Mouse (Mus musculus) forebrain, embryonic 15.5 days (tissue): ENCODE results near the gene Oca2. TPM values are rescaled to one million over a fixed set of nuclear protein-coding genes. Genes with fewer than 3 reads are reported as not detected.

Experiments used
- ATAC-seq: fragments of 200-750 bp; cut with Nextera tagmentation; replicated peaks from 2 replicates; pipeline ENCODE4 v1.8.0; 2017; ENCODE audit warnings: mild to moderate bottlenecking, moderate TSS enrichment, moderate library complexity
- H3K27ac ChIP-seq: fragments of 300-500 bp; sonication (generic); replicated peaks from 2 replicates; pipeline ENCODE4 v1.5.1; 2015; ENCODE audit warnings: mild to moderate bottlenecking, inconsistent platforms
- H3K27me3 ChIP-seq: fragments of 300-500 bp; sonication (generic); 2 replicates; pipeline ENCODE4 v1.6.1; 2015; ENCODE audit warnings: inconsistent platforms
- H3K36me3 ChIP-seq: fragments of 300-500 bp; sonication (generic); 2 replicates; pipeline ENCODE4 v1.6.1; 2015; ENCODE audit warnings: mild to moderate bottlenecking, inconsistent platforms
- H3K4me1 ChIP-seq: fragments of 300-500 bp; sonication (generic); 2 replicates; pipeline ENCODE4 v1.6.1; 2015; ENCODE audit warnings: inconsistent platforms
- H3K4me2 ChIP-seq: fragments of 300-500 bp; sonication (generic); replicated peaks from 2 replicates; pipeline ENCODE4 v1.6.1; 2015; ENCODE audit warnings: mild to moderate bottlenecking, inconsistent platforms
- H3K4me3 ChIP-seq: fragments of 300-500 bp; sonication (generic); 2 replicates; pipeline ENCODE4 v1.5.1; 2015; ENCODE audit warnings: mild to moderate bottlenecking, inconsistent platforms
- H3K9ac ChIP-seq: fragments of 300-500 bp; sonication (generic); replicated peaks from 2 replicates; pipeline ENCODE4 v1.6.1; 2015; ENCODE audit warnings: mild to moderate bottlenecking, inconsistent platforms
- H3K9me3 ChIP-seq: fragments of 300-500 bp; sonication (generic); 2 replicates; pipeline ENCODE4 v1.6.1; 2016; ENCODE audit warnings: inconsistent platforms
- WGBS: fragments of 180-500 bp; shearing (Covaris S2); methylation state at CpG from one replicate; pipeline ENCODE4 v1.1.7; 2015; ENCODE audit warnings: mixed read lengths; 5-methylcytosine and 5-hydroxymethylcytosine counted together
- polyA plus RNA-seq: library from polyadenylated mRNA; unstranded; fragments of >200 nt; fragmentation: Nextera tagmentation; extraction: Ambion mirVana; gene quantifications from 2 replicates; pipeline ENCODE4 v1.2.1, GENCODE M21; 2015

Oca2 gene
- polyA plus RNA-seq, 1 experiment from 2014 or later, result 1.0 TPM

GRCm38 (mm10) chr7:56418182-56418836 lies 178.7 kb downstream of the Oca2 start:
- no peak overlapping the region for H3K4me2 ChIP-seq
- no peak overlapping the region for H3K9ac ChIP-seq
- peaks cover 26% of the 10 kb centered on the region for H3K4me1 ChIP-seq
- ATAC-seq, result peak; percentile 62
- WGBS, result 19% methylated on average over 6 of the region's 6 CpGs
- H3K36me3 ChIP-seq, result no peaks in the 10 kb centered on the region
- H3K27ac ChIP-seq, result 0 out of 2 replicates have a peak overlapping the region, but pooled peaks have one; percentile 20
- no peaks in the 10 kb centered on the region for H3K27me3 ChIP-seq
- no peak overlapping the region for H3K4me3 ChIP-seq
- no peaks in the 10 kb centered on the region for H3K9me3 ChIP-seq

GRCm38 (mm10) chr7:56419253-56419844 lies 179.8 kb downstream of the Oca2 start:
- peak; percentile 39 for ATAC-seq
- no peaks in the 10 kb centered on the region for H3K27me3 ChIP-seq
- no peak overlapping the region for H3K4me2 ChIP-seq
- H3K9me3 ChIP-seq, result no peaks in the 10 kb centered on the region
- WGBS, result 15% methylated on average over 5 of the region's 5 CpGs
- H3K36me3 ChIP-seq, result no peaks in the 10 kb centered on the region
- H3K27ac ChIP-seq, result no peak overlapping the region
- H3K4me3 ChIP-seq, result no peak overlapping the region
- H3K9ac ChIP-seq, result no peak overlapping the region
- H3K4me1 ChIP-seq, result peaks cover 26% of the 10 kb centered on the region

- ATAC-seq, result peak; percentile 55
- Histone ChIP-seq H3K9ac (no peak overlapping the region), H3K9me3 (no peaks in the 10 kb centered on the region), H3K27me3 (no peaks in the 10 kb centered on the region), H3K4me3 (no peak overlapping the region), H3K27ac (0 out of 2 replicates have a peak overlapping the region, but pooled peaks have one; percentile 8), H3K36me3 (no peaks in the 10 kb centered on the region), H3K4me2 (no peak overlapping the region), H3K4me1 (peaks cover 26% of the 10 kb centered on the region)
- WGBS, result 62% methylated on average over 2 of the region's 2 CpGs
Measured at GRCm38 (mm10) chr7:56421946-56422345, 182.4 kb downstream of the Oca2 start.

GRCm38 (mm10) chr7:56423548-56423947 lies 184.0 kb downstream of the Oca2 start:
- no peaks in the 10 kb centered on the region for H3K27me3 ChIP-seq
- H3K4me1 ChIP-seq, result peaks cover 22% of the 10 kb centered on the region
- H3K36me3 ChIP-seq, result no peaks in the 10 kb centered on the region
- H3K9me3 ChIP-seq, result no peaks in the 10 kb centered on the region
- H3K9ac ChIP-seq, result no peak overlapping the region
- no peak overlapping the region for H3K27ac ChIP-seq
- H3K4me3 ChIP-seq, result no peak overlapping the region
- WGBS, result 90% methylated on average over 2 of the region's 2 CpGs
- no peak overlapping the region for H3K4me2 ChIP-seq
- ATAC-seq, result no peak

GRCm38 (mm10) chr7:56460814-56461520 lies 221.4 kb downstream of the Oca2 start:
- no peak overlapping the region for H3K9ac ChIP-seq
- H3K4me1 ChIP-seq, result no peaks in the 10 kb centered on the region
- H3K36me3 ChIP-seq, result no peaks in the 10 kb centered on the region
- 73% methylated on average over 4 of the region's 4 CpGs for WGBS
- H3K4me3 ChIP-seq, result no peak overlapping the region
- no peaks in the 10 kb centered on the region for H3K27me3 ChIP-seq
- ATAC-seq, result 0 out of 2 replicates have a peak, but pooled peaks have one; percentile 53
- no peak overlapping the region for H3K4me2 ChIP-seq
- no peaks in the 10 kb centered on the region for H3K9me3 ChIP-seq
- H3K27ac ChIP-seq, result no peak overlapping the region

GRCm38 (mm10) chr7:56498242-56498641 lies 258.7 kb downstream of the Oca2 start:
- H3K4me1 ChIP-seq, result no peaks in the 10 kb centered on the region
- no peak overlapping the region for H3K4me3 ChIP-seq
- H3K4me2 ChIP-seq, result no peak overlapping the region
- ATAC-seq, result no peak
- WGBS, result 80% methylated on average over 2 of the region's 2 CpGs
- H3K9ac ChIP-seq, result no peak overlapping the region
- H3K36me3 ChIP-seq, result no peaks in the 10 kb centered on the region
- no peaks in the 10 kb centered on the region for H3K27me3 ChIP-seq
- no peaks in the 10 kb centered on the region for H3K9me3 ChIP-seq
- H3K27ac ChIP-seq, result no peak overlapping the region

GRCm38 (mm10) chr7:56499319-56499718 lies 259.8 kb downstream of the Oca2 start:
- Histone ChIP-seq H3K27ac (no peak overlapping the region), H3K36me3 (no peaks in the 10 kb centered on the region), H3K27me3 (no peaks in the 10 kb centered on the region), H3K4me3 (no peak overlapping the region), H3K4me1 (no peaks in the 10 kb centered on the region), H3K4me2 (no peak overlapping the region), H3K9ac (no peak overlapping the region), H3K9me3 (no peaks in the 10 kb centered on the region)
- no peak for ATAC-seq
- WGBS, result 71% methylated on average over 2 of the region's 2 CpGs

- peak overlapping the region; percentile 37; the same call in 1 of the 2 replicates for H3K27ac ChIP-seq
- WGBS, result 59% methylated on average over 1 of the region's 1 CpGs
Measured at GRCm38 (mm10) chr7:56499767-56500166, 260.2 kb downstream of the Oca2 start.

GRCm38 (mm10) chr7:56500438-56500837 lies 260.9 kb downstream of the Oca2 start:
- Histone ChIP-seq H3K27me3 (no peaks in the 10 kb centered on the region), H3K9me3 (no peaks in the 10 kb centered on the region), H3K36me3 (no peaks in the 10 kb centered on the region), H3K4me3 (no peak overlapping the region), H3K9ac (no peak overlapping the region), H3K4me1 (no peaks in the 10 kb centered on the region), H3K27ac (peak overlapping the region; percentile 37; the same call in 1 of the 2 replicates), H3K4me2 (no peak overlapping the region)
- WGBS, result 80% methylated on average over 1 of the region's 1 CpGs
- ATAC-seq, result peak; percentile 66; the same call in 1 of the 2 replicates

More at GRCm38 (mm10) chr7:56499767-56500166, 260.2 kb downstream of the Oca2 start:
- Histone ChIP-seq H3K36me3 (no peaks in the 10 kb centered on the region), H3K27me3 (no peaks in the 10 kb centered on the region), H3K4me1 (no peaks in the 10 kb centered on the region), H3K9ac (no peak overlapping the region), H3K4me3 (no peak overlapping the region), H3K4me2 (no peak overlapping the region), H3K9me3 (no peaks in the 10 kb centered on the region)
- ATAC-seq, result 0 out of 2 replicates have a peak, but pooled peaks have one; percentile 19

GRCm38 (mm10) chr7:56518581-56518980 lies 279.0 kb downstream of the Oca2 start:
- H3K4me3 ChIP-seq, result no peak overlapping the region
- H3K9ac ChIP-seq, result no peak overlapping the region
- H3K4me2 ChIP-seq, result no peak overlapping the region
- ATAC-seq, result no peak
- no peaks in the 10 kb centered on the region for H3K36me3 ChIP-seq
- no peak overlapping the region for H3K27ac ChIP-seq
- no peaks in the 10 kb centered on the region for H3K4me1 ChIP-seq
- H3K9me3 ChIP-seq, result no peaks in the 10 kb centered on the region
- H3K27me3 ChIP-seq, result no peaks in the 10 kb centered on the region
- WGBS, result 8% methylated on average over 1 of the region's 1 CpGs

- 24% methylated on average over 5 of the region's 5 CpGs for WGBS
- no peak for ATAC-seq
- no peak overlapping the region for H3K27ac ChIP-seq
- H3K9ac ChIP-seq, result no peak overlapping the region
- no peaks in the 10 kb centered on the region for H3K9me3 ChIP-seq
- no peak overlapping the region for H3K4me2 ChIP-seq
- no peaks in the 10 kb centered on the region for H3K36me3 ChIP-seq
- H3K4me3 ChIP-seq, result no peak overlapping the region
- H3K4me1 ChIP-seq, result no peaks in the 10 kb centered on the region
- no peaks in the 10 kb centered on the region for H3K27me3 ChIP-seq
Measured at GRCm38 (mm10) chr7:56519741-56520140, 280.2 kb downstream of the Oca2 start.

GRCm38 (mm10) chr7:56534856-56535255 lies 295.3 kb downstream of the Oca2 start:
- Histone ChIP-seq H3K27me3 (no peaks in the 10 kb centered on the region), H3K4me2 (no peak overlapping the region), H3K36me3 (no peaks in the 10 kb centered on the region), H3K9me3 (no peaks in the 10 kb centered on the region), H3K27ac (no peak overlapping the region), H3K9ac (no peak overlapping the region), H3K4me1 (no peaks in the 10 kb centered on the region), H3K4me3 (no peak overlapping the region)
- ATAC-seq, result no peak
- 78% methylated on average over 2 of the region's 2 CpGs for WGBS
